Mouse (Mus musculus): ENCODE data around the gene Gm49673.
"Not testable (repeated sequence)": the region's sequence is repeated elsewhere in the genome, so short reads cannot be mapped to it uniquely, and the experiment has no call there.

Gene Gm49673

DNA sequence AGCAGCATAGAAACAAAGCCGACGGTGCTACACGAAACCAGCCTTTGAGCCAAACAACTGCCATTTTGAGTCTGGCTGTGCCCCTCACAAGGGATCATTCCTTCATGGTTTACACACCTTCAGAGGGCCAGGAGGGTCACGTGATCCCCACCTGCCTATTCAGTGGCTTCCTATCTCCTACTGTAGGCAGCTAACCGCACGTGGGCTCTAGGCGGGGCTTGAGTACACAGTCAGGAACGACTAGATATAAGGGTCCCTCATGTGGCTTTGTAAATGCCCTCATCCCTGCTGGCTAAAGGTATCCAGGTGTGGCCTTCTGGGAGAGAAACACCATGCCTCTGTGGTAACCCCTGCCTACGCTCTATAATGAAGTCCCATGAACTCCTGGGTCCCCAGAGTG lies 18.0 kb downstream of the Gm49673 start:
- not testable (repeated sequence) for DNase-seq

DNA sequence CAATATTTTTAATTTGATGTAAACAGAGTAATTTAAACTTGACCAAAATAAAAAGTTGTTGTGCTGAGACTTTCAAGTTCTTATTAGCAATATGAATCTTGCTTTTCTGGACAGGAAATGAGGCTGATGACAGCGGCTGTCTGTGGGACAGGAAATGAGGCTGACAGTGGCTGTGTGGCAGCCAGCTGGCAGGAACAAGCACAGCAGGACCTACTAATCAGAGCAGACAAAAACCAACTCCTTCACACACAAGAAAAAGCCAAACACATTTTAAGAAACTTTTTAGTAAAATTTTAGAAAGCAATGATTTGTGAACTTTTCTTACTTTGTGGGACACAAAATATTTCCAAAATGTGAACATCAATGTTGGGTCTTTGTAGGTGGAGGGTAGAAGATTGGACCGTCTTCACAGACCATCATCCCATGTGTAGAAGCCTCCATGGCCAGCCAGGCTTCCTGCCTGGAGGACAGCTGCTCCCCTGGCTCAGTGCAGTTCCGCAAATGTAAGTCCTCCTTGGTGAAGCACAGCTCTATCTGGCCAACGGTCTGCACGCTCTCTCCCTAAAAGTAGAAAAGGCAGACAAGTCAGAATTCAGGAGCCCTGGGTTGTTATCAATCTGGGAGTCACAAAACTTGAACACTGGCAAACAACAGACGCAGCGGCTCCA lies 19.1 kb downstream of the Gm49673 start:
- not testable (repeated sequence) for DNase-seq

DNA sequence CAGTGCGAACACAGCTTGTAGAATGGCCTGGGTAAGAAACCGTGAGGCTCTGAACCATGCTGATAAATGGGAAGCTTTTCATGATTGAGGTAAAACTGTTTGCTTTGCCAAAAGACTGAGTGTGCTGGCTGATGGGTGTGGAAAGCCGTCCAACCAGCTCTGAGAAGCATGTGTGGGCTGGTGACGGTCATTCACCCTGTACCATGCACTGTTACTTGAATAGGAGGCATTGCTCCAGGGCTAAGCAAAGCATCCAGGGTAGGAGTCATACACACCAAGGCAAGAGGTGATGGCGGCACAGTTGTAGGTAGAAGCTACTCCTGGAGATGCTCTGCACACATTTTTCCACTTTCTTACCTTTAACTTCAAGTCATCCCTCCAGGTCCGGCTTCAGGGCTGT lies 23.0 kb downstream of the Gm49673 start:
- DNase-seq, result not testable (repeated sequence)

DNA sequence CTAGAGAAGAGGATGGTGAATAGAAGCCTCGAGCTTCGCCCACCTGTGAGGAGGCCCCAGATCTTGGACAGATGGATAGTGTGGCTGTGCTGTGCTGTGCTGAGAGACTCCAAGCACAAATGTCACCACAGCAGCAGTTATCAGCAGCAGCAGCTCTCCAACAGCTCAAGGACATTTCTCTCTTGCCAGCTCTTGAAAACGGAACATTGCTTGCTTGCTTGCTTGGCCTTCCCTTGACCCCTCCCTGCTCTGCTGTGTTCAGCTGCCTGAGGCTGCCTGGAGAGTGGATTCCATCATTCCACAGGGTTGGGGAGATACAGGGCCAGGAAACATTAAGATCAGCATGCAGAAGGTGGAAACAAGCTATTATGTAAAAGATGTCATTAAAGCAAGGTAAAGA lies 24.6 kb downstream of the Gm49673 start:
- DNase-seq, result not testable (repeated sequence)

DNA sequence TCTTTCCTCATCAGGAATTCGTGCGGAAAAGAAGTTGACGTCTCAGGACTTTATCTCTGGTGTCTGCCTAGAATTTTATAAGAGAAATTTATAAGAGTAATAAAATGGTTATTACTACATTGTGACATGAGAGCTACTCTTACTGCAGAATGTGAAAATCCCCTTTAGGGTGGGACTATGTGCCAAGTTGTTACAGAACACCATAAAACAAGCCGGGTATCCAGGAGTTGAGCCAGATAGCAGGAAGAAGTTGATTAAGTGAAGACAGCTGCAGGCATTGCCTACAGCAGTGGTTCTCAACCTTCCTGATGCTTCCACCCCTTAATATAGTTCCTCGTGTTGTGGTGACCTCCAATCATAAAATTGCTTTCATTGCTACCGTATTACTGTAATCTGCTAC lies 30.7 kb downstream of the Gm49673 start:
- not testable (repeated sequence) for DNase-seq

DNA sequence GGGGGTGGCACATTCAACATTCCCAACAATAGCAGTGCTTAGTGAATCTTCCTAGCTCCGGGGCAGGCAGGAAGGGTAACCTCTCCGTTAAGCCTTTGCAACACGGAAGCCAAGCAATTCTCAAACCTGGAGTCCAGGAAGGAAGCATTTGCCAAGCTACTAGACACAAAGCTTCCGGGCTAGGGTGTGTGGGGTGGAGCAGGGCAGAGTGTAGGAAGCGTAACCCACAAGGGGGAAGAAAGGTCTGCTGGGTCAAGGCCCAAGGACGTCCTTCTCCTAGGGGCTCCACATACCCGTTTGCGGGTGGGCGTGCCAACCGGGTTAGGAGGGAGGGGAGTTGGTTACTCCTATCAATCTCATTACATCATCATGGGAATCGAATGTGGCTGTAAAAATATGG lies 31.2 kb downstream of the Gm49673 start:
- peak; percentile 38 for DNase-seq

DNA sequence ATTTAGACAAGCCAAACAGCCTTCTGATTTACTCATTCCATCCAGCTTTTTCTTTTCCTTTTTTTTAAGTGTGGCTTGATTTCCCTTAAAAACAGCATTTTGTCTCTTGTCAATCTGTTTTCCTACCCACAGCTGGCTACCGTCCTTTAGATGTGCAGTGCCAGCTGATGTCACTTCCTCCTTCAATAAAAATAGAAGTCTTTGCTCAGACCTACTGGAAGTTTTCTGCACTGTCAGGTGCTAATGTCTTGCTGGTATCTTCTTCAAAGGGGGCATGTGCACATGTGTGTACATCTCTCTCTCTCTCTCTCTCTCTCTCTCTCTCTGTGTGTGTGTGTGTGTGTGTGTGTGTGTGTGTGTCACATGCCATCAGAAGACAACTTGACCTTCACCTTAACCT lies 35.4 kb downstream of the Gm49673 start:
- not testable (repeated sequence) for DNase-seq

DNA sequence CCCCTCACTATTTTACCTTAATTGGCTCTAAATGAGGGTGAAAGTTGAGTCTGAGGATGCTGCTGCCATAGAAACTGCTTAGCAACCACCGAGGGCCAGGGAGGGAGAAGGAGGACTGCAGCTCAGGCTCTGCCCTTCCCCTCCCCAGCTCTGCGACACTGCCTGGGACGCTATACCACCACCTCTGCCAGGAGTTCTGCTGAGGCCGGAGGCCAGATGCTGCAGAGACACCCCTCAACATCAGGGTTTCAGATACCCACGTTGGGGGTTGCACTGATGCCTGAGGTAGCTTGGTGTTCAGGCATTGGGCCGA lies 46.3 kb downstream of the Gm49673 start:
- not testable (repeated sequence) for DNase-seq

DNA sequence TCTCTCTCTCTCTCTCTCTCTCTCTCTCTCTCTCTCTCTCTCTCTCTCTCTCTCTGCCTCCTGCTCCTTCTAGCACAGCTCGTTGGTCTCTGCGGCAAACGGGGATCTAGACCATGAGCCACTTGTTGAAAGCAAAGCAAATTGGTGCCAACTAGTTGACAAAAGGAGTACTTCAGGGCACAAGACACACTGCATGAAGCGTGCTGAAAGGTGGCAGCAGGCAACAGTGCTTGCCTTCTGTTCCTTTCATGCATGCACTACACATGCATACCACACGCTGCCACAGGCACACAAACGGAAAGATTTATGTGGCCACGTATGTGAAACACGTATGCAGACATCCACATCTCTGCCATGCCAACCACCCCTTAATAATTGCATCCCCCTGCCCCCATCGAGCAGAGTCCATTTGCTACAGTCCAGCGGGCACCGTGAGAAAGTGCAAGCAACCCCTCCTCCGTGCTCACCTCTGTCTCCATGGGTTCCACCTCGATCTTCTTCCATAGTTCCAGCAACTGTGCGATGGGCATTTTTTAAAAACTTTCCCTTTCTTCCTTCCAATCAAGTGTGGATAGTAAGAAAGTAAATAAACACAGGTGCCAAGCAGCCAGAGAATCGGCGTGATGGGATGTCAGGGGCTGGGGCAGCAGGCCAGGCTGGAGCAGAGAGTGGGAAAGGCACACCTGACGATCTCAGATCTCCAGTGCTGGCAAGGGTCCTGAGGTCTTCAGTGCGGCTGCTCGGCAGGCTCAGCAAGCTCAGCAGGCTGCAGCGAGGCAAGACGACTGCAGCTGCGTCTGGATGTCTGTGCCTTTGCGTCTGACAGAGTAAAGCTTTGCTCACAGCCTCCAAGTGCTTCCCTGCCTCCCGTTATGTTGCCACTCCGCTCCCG lies 46.9 kb downstream of the Gm49673 start:
- not testable (repeated sequence) for DNase-seq

DNA sequence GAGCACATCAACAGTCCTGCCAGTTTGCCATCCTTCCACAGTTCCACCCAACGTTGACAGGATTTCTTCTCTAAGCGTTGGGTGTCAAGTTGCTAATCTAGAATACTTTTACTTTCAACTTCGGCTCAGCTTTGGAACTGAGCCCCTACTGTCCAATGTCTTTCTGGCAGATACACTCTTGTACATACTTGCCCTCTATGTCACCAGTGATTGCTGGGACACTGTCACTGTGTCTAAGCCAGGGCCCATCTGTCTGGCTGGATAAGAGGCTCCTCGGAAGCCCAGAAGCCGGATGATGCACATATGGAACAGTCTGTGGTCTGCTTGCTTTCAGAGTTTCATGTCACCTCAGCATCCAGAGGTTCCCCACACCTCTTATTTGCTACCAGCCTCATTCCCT lies 51.4 kb downstream of the Gm49673 start:
- DNase-seq, result not testable (repeated sequence)

DNA sequence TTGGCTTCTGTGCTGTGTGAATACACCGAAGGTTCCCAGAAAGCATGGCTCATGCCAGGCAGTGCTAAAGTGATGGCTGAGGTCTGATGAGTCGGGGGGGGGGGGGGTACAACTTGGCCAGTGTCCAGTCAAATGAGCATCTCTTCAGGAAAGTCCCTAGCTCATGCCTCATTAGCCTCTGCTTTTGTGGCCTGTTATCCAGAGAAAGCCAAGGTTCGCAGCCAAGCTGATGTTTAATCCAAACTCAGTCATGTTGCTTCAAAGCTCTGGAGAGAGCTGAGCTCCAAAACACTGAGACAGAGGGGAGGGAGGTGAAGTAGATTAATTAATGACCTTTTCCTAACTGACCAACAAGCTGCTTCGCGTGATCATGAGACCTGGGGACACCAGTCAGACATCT lies 51.9 kb downstream of the Gm49673 start:
- DNase-seq, result not testable (repeated sequence)

DNA sequence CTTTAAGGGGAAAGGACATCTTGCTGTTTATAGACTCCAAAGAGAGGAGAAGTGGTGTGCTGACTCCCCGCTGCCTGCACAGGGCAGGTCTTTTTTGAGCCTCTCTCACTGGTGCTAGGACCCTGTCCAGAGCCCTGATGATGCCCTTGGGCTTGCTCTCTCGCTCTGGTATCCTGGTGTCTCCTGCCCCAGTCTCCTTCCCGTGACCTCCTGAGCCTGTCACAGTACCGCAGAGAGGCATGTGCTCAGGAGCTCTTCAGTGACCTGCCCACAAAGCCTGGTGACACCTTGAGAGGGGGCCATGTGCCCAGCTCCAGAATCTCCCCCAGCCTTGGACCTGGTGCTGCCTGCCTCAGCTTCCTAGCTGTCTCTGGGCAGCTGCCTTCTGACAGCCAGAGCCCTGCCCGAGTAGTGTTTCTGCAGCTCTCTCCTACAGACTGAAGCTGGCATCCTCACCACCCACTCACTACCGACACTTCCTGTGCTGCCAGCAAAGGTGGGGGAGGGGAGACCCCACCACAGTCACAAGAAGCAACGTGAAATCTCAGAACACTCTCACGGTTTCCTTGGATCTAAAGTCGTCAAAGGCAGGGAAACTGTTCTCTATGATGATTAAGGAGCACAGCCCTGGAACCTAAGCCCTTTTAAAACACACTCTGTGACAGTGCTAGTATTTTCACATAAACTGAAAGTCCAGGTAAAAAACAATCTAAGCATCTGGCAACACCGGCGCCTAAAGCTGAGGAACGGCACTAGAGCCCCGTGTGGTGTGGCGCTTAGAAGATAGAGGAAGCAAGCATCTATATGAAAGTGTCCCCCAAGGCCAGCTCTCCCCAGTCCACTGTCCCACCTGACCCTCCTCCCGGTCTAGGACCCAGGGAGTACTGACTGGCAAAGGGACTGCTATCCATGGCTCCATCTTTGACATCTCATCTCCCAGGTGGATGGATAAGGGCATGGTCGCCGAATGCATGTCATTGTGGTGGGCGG lies 54.8 kb downstream of the Gm49673 start:
- DNase-seq, result not testable (repeated sequence)

DNA sequence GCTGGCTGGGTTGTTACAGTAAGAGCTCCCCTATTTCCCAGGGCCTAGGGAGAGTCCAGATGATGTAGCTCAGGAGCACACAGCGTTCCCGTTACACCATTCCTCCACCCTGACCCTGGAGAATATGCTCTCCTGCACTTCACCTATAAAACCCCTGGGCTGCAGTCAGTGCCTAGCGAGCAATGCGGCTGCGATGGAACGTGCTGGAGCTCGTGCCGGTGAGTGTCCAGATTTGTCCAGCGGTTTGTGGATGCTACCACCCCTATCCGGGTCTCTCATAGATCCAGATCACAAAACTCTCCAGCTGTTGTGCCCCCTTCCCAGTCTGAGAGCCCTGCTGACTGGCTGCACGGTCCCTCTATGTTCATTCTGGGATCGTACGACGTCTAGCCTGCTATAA lies 56.3 kb downstream of the Gm49673 start:
- not testable (repeated sequence) for DNase-seq

DNA sequence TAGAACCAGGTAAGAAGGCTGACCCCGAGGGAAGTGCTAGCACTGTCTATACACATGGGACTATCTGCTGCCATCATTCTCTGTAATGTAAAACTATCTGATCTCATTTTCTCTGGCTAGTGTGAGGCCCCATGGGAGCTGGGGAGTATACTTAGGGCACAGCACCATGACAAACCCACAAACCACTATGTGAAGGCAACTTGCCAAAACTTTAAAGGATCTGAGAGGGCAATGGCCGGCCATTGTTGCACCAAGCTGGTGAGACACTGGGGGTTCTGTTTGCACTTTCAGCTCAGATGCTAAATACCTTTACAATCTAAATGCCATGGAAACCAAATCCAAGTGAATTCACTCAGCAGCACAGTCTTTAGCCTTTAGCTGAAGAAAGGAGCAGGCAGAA lies 77.7 kb downstream of the Gm49673 start:
- DNase-seq, result not testable (repeated sequence)

DNA sequence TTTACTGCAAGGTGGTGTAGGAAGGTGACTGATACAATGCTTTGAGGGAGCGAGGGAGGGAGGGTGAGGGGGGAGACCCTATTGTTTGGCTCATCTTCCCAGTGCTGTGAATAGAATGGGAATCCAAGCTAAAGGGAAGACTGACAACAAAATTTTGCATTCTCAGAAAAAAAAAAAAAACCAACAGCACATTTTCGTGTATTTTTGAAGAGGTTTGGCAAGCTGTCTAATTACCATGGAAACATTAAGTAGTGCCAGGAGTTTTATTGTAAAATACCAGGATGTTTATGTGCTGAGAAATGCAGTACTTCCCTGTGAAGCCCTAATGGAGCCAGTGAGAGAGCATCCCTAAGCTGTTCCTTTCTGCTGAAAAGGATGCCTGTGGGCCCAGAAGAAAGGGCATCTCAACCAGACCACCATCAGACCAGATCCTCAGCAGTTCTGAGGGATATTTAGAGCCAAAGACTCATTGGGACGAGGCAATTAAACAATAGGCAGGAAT lies 90.9 kb downstream of the Gm49673 start:
- peak; percentile 32 for DNase-seq

DNA sequence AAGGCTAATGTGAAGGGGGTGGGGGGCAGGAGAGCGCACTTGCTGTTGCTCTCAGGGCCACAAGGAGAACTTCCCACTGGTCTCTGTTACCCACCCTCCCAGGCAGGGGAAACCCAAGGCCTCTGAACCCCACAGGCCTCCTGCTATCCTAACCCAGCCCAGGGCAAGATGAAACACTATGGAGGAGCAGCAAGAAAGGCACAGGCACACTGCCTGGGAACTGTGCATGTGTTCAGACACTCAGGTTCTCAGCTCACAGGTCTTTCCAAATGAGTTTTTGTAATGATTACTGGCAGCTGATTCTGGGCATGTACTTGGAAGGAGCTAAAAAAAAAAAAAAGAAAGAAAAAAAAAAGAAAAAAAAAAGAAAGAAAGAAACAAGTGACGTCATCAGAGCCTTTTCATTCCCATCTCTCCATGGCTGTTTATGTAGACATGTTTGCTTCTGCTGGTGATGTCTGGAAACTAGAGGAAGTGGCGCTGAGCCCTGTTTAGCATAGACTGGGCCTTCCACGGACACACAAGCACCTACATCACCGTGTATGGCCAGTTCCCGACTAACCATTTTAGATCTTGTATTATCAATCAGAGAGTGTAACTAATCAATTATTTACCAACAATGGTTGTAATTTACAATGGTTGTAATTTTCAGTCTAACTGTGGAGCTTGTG lies 91.5 kb downstream of the Gm49673 start:
- not testable (repeated sequence) for DNase-seq

DNA sequence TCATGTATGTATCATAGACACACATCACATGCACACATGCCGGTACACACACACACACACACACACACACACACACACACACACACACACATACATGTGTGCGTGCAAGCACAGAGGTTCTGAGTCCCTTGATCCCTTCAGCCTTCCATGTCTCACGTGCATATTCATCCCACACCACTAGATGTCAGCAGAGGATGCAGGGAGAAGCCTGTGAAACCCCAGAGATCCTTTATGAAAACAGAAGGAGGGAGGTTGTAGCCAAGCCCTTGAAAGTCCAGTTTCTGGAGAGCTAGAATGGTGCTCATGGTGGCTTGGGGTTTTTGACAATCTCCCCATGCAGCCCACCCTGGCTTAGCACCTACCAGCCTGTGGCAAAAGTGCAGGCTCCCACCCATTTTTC lies 96.3 kb downstream of the Gm49673 start:
- peak; percentile 91 for DNase-seq

DNA sequence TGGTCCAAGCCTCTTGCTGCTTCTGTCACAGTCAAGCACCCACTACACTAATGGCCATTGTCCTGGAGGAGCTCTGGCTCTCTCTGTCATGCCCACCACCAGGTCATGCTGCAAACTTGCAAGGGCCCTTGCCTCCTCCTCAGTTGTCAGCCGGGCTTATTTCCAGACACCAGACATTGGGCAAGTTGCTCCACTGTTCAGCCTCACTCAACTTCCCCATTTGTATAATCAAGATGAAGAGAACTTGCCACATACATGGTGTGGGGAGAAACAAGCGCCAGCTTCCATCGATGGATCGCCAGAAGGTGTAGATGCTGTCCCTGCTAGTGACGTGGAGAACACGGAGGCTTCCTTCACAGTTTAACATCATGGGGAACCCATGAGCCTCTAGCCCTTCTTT lies 97.4 kb downstream of the Gm49673 start:
- not testable (repeated sequence) for DNase-seq

DNA sequence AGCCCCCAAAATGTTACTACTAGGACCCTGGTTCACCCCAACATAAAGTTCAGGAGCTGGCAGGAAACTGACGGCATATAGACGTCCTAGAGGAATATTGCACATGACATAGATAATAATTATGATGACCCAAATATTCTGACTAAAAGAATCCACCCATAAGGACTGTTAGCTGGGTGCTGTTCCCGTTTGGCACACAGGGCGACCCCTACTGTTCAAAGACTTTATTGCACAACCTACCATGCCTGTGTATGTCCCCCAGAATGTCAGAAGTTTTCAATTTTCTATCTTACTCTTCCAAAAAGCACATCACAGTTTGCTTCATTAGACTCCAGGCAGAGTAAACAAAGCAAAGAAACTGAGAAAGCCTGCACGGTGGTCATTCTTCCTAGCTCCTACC lies 101.4 kb downstream of the Gm49673 start:
- DNase-seq, result peak; percentile 75

DNA sequence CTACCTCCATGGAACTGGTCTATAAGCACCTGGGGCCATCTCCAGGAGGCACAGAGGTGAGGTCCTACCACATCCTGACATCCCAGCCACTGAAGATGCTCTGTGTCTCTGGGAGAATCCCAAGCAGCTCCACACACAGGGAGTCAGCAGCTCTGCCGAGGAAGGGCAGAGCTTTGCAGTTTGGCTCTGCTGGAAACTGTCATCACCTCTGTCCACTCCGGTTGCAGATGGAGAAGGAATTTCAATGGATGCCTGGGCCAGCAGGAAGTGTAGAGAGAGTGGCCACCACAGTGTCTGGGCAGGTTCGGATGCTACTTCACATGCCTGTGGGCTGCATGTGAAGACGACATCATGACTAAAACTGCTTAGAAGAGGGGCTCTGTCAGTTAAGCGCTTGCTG lies 106.4 kb downstream of the Gm49673 start:
- not testable (repeated sequence) for DNase-seq

DNA sequence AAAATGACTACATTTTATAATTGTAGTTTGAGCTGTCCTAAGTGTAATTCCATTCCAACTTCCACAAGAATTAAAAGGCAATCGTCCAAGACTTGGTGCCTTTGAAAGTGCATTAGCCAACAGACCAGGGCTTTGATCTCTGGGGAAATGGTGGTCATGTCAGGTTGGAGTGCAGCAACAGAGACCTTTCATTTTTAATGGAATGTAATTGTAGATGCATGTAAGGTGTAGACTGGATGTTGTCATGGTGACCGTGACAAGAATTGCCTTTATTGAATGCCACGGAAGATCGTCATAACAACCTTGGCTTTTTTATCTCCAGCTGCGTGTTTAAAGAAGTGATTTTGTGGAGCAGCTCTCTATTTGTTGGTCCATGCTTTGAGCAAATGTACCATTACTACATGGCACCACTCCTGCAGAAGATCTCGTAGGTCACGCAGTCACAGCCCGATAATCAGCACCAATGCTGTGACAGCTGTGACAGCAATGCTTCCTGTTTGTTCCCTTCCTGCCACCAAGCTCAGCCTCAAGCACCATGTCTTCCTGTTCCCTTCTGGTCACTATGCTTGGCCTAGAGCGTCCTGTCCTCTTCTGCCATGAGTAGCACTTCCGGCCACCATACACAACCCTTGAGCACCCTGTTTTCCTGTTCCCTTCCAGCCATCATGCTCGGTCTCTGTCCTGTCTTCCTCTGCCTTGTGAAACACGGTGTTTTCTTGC lies 107.5 kb downstream of the Gm49673 start:
- not testable (repeated sequence) for DNase-seq

DNA sequence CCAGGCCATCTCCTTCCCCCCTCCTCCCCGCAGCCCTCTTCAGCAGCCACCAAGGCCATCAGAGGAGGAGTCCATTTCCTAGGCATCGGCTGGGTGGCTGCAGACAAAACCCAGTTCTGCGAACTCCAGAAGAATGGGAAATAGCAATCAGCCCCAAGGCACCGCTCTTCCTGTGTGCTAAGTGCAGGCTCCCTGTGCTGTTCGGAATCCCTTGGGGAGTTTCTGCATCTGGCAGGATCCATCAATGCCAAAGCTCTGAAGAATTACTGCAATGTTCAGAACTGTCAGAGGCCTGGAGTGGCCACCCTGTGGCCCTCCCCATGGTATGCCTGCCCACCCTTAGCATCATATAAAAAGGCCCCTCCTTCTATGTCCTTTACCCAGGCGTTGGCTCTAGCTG lies 110.6 kb downstream of the Gm49673 start:
- not testable (repeated sequence) for DNase-seq
